Mouse (Mus musculus) gastrocnemius, adult 2 months (tissue): ENCODE results near the gene Cnn1. TPM values are rescaled to one million over a fixed set of nuclear protein-coding genes. Genes with fewer than 3 reads are reported as not detected.
A peak's percentile ranks its signal among the peaks of the same experiment; 100 is the strongest.

ENCODE experiments used
- DNase-seq: peaks from one replicate; pipeline ENCODE4 v3.0.0; 2022
- H3K27ac ChIP-seq: fragments of 200-600 bp; 2 replicates; pipeline ENCODE4 v1.8.1; 2022; ENCODE audit warnings: mild to moderate bottlenecking
- H3K4me3 ChIP-seq: fragments of 200-600 bp; 2 replicates; pipeline ENCODE4 v1.8.1; 2022; ENCODE audit warnings: mild to moderate bottlenecking, moderate library complexity
- CTCF ChIP-seq: fragments of 200-600 bp; IDR thresholded peaks from 2 replicates; pipeline ENCODE4 v1.8.1; 2022; ENCODE audit warnings: antibody characterized with exemption, mild to moderate bottlenecking, moderate library complexity
- intact Hi-C: fragments of 180-260 bp; cut with DNase I; formaldehyde crosslinking; loops from one replicate; pipeline ENCODE4 v1.15.1; 2025
- total RNA-seq, 2 experiments: library from RNA; stranded (reverse); gene quantifications; 2 replicates each; pipeline ENCODE4 v1.2.3; 2021

Gene Cnn1
- total RNA-seq, 2 experiments from 2014 or later, result 3.0 to 3.5 TPM

DNA sequence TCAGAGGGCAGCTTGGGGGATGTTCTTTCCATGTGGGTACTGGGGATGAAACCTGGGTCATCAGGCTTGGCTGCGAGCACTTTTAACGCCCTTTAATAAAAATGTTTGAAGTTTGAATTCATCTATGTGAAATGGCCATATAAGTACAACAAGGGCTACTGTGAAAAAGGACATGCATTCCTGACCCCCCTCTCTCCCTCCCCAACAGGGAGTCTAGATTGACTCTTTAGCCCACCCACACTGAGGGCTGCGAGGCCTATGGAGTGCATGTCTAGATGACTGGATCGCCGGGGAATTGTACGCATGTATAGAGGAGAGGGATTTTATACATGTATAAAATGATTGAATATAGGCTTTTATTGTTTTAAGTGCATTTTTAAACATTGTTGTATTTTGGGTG lies 13.0 kb upstream of the Cnn1 start:
- Histone ChIP-seq H3K4me3 (peak overlapping the region; percentile 96), H3K27ac (peak overlapping the region; percentile 92)
- no peak for TF ChIP-seq CTCF
- intact Hi-C loops, result no loop called here
- DNase-seq, result no peak

DNA sequence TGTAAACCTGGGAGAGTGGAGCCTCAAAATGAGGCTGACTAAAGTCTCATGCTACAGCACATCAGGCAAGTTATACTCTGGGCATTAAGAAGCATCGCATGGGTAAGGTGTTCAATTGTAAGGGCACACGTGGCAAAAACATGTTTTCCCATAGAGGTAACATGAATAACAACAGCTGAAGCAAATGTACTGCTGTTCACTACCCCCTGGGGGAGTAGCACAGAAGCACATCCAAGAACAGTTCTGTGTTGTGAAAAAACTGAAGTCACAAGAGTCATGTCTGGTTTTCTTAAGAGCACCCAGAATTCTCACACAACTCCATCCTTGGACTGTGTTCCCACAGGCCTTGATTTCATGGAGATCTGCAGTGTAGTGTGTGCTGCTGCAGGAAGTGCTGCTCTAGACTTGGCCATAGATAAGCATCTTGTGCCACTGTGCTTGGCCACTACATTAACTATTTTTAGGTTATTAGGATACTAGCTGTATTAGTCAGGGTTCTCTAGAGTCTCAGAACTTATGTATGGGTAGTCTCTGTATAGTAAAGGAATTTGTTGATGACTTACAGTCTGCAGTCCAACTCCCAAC lies 11.9 kb upstream of the Cnn1 start:
- Histone ChIP-seq H3K27ac (peak overlapping the region; percentile 5; the same call in 1 of the 2 replicates), H3K4me3 (no peak overlapping the region)
- intact Hi-C loops, result no loop called here
- TF ChIP-seq CTCF, result peak; percentile 7; the same call in 1 of the 2 replicates
- DNase-seq, result no peak

DNA sequence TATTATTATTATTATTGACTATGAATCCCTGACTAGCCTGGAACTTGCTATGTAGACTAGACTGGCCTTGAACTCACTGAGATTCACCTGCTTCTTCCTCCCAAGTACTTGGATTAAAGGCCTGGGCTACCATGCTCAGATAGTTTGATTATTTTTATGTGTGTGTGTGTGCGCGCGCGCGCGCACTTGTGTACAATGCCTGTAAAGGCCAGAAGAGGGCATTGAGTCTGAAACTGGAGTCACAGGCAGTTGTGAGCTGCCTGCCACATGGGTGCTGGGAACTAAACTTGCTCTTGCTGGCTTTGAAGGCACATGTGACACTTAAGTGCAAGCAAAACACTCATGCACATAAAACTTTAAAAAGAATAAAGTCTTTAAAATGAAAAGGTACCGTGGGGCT lies 9.7 kb upstream of the Cnn1 start:
- no peak overlapping the region for H3K4me3 ChIP-seq
- H3K27ac ChIP-seq, result no peak overlapping the region
- intact Hi-C loops, result no loop called here
- TF ChIP-seq CTCF, result no peak
- no peak for DNase-seq

DNA sequence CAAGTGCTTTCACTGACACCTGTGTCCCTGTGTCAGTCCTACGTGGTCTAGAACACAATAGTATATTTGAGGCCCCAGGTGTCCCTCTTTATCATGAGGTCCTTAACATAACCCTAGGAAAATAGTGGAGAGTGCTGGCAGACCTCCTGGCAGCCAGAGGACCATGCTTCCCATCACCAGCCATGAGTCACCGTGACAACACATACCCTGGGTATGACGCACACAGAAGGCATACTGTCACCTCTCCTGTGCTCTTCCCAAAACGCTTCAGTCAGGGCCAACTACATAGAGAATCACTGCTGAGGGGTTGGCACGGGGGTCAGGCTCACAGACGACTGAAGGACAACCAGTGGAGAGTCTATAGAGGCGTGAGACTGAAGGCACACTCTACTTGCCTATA lies 9.0 kb upstream of the Cnn1 start:
- H3K27ac ChIP-seq, result no peak overlapping the region
- TF ChIP-seq CTCF, result no peak
- intact Hi-C loops, result no loop called here

DNA sequence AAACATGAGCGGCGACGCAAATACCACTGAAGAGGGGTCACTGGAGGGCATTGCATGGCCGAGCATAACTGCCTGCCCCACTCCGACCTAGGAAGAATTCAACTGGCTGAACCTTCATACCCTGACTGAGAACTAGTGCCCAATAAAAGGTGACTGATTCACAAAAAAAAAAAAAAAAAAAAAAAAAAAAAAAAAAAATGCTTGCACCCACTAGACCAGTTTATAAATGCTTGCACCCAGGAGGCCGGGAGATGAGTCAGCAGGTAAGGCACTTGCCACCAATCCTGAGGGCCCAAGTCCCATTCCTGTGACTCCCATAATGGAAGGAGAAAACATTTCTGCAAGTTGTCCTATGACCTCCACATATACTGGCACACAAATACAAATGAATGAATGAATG lies 6.3 kb upstream of the Cnn1 start:
- no peak overlapping the region for H3K4me3 ChIP-seq
- TF ChIP-seq CTCF, result no peak
- intact Hi-C loops, result no loop called here
- H3K27ac ChIP-seq, result no peak overlapping the region
- DNase-seq, result no peak

More for the DNA sequence above, 9.0 kb upstream of the Cnn1 start:
- DNase-seq, result no peak
- no peak overlapping the region for H3K4me3 ChIP-seq

DNA sequence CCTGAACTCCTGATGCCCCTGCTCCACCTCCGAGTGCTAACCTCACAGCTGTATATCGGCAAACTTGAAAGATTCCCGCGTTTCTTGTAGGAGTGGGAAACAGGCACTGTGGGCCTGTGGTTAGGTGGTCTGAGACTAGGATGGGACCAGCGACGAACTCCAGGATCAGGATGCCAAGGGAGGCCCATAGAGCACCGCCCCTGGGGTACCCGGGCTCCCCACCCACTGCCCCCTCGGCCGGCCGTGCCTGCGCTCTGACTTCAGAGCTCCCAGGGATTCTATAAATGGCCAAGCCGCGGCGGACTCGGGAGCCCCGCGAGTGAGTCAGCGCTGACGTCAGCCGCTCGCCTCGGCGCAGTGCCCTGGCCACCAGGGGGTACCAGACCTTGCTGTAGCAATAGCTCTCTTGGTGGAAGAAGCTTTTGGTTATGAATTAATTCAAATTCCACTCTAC lies 3.1 kb upstream of the Cnn1 start:
- DNase-seq, result peak; percentile 91
- Histone ChIP-seq H3K4me3 (peak overlapping the region; percentile 71), H3K27ac (peak overlapping the region; percentile 72)
- peak; percentile 83 for TF ChIP-seq CTCF
- intact Hi-C loops, result no loop called here

DNA sequence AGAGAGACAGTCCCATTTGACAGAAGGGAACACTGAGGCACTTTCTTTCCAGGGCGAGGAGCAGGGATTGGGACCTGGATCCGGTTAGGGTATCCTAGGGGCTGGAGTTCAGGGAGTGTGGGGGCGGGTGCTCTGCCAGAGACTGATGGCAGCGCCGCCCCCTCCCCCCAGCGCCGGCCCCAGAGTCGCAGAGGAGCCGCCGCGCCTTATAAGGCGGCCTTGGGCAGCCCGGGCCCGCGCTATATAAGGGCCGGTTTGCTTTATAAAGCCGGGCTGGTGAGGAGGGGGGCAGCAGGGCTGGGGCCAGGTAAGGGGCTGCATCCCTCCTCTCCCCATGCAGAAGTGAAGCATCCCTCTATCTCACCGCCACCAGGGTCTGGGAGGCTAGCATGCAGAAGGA lies 906 bp downstream of the Cnn1 start:
- peak overlapping the region; percentile 34 for H3K4me3 ChIP-seq
- no peak for TF ChIP-seq CTCF
- no peak overlapping the region for H3K27ac ChIP-seq
- DNase-seq, result no peak
- intact Hi-C loops, result no loop called here

DNA sequence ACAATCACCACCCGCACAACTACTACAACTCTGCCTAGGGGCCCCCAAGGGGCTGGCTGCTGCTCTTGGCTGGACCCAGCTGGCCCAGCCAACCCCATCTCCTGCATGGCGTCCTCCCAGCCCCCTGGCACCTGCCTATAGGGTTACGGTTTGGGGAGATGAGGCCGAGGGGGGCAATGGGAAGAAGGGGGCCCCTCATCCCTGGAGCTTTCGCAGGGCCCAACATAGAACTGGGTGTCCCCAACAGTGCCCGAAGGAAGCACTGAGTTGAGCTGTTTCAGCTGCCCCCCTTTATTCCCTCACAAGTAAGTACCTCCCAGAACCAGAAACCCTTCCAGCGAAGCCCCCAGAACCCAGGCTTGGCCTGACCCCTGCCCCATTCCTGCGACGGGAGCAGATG lies 9.2 kb downstream of the Cnn1 start:
- H3K4me3 ChIP-seq, result no peak overlapping the region
- DNase-seq, result no peak
- intact Hi-C loops, result no loop called here
- TF ChIP-seq CTCF, result no peak
- H3K27ac ChIP-seq, result no peak overlapping the region

DNA sequence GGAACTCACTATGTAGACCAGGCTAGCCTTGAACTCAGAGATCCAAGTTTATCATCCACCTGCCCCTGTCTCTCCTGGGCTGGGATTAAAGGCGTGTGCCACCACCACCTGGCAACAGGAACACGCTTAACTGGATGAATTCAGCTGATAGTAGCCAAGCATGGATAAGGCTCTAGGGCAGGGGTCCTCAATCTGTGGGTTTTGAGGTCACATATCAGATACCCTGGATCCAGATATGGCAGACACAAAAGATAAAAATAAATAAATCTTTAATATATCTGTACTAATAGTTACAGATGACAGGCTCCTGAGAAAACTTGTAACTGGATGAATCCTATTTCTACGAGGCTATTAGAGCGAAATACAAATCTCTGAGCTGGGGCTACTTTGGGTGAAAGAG lies 16.6 kb downstream of the Cnn1 start:
- H3K4me3 ChIP-seq, result peak overlapping the region; percentile 85
- intact Hi-C loops, result loop anchor here (2.0 to 5.0 kb wide), 2 partner anchors 42 to 45 kb away; partner anchors contain the start of genes Gm49318, Pigyl and Zfp653
- no peak for DNase-seq

DNA sequence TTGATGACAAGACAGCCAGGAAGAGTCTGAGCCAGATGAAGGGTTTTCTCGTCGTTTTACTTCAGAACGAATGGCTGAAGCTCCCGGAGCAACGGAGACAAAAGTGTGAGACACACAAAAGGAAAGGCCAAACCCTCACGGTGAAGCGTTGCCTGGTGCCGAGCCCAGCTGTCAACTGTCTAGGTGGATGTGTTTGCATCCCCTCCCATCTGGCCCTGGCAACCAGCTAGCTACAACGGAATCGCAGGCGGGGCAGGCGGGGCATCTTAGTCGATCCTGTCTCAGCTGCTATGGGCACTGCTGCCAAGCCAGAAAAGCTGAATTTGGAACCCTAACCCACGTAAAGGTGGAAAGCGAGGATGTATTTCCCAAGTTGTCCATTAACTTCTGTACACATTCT lies 17.1 kb downstream of the Cnn1 start:
- TF ChIP-seq CTCF, result no peak
- Histone ChIP-seq H3K4me3 (peak overlapping the region; percentile 85), H3K27ac (peak overlapping the region; percentile 89; the same call in 1 of the 2 replicates)
- no peak for DNase-seq
- intact Hi-C loops, result loop anchor here (2.0 to 5.0 kb wide), 2 partner anchors 41 to 45 kb away; partner anchors contain the start of genes Gm49318, Pigyl and Zfp653

More for the DNA sequence above, 16.6 kb downstream of the Cnn1 start:
- no peak for TF ChIP-seq CTCF
- H3K27ac ChIP-seq, result no peak overlapping the region

DNA sequence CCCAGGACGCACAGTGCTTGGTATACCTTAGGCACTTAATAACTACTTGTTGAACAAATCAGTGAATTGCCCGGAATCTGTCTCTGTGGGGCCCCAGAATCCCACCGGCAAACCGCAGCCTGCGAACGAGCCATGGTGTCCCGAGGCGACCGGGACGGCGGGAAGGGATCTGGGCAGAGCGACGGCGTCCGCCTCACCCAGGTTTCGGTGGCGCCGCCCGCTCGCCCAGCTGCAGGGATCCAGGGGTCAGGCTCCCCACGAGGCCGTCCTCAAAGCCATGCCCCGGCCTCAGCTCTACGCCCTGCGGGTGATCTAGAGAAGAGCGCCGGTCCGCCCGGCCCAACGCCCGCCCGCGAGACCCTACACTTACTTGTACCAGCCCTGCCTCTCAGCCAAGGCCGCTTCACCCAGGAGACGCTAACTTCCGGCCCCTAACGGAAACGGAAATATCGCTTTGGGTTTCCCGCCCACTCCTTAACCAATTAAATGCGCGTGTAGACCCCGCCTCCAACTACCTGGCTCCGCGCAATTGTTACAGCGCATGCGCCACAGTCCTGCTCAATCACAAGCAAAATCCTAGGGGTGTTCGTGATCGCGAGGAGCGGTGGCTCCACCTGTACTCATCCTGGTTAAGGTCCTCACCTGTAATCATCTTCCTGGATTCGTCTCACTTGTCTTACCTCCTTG lies 17.9 kb downstream of the Cnn1 start, which contains the start of gene Elof1:
Gene Elof1, minus strand, starts transcription at position 433 of the 687 bp plus-strand sequence.
- Histone ChIP-seq H3K27ac (peak within 1 kb of the TSS; percentile 89), H3K4me3 (peak within 1 kb of the TSS; percentile 85)
- DNase-seq, result peak; percentile 94
- TF ChIP-seq CTCF, result no peak
- intact Hi-C loops, result loop anchor here (2.0 to 5.0 kb wide), 2 partner anchors 40 to 46 kb away; partner anchors contain the start of genes Gm49318, Pigyl and Zfp653

DNA sequence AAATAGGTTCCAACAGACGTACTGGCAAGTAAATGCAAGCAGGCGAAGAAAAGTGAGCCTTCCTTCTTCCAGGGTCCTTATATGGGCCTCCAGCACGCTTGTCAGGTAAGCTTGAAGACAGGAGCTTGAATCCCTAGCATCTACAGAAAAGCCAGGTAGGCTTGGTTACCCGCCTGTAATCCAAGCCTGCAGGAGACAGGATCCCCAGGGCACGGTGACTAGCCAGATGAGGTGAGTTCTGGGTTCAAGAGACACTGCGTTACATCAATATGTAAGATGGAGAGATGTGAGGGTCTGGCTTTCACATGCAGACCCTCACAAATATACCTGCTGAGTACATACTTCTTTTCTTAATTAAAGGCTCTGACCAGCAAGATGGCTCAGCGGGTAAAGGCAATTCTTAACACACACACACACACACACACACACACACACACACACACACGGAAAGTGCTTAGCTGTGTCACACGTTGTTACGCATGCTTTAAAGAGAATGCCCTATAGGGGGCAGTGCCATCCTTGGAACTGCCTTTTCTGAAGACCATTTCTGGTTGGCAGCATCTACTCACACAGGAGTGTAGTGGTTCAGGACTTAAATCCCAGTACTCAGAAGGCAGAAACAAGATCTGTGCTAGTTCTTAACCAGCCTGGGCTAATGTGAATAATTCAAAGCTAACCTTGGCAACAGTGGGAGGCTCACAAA lies 18.9 kb downstream of the Cnn1 start:
- Histone ChIP-seq H3K4me3 (peak overlapping the region; percentile 85), H3K27ac (peak overlapping the region; percentile 89; the same call in 1 of the 2 replicates)
- DNase-seq, result peak; percentile 41
- intact Hi-C loops, result loop anchor here (2.0 to 5.0 kb wide), 2 partner anchors 39 to 47 kb away; partner anchors contain the start of genes Gm49318, Pigyl and Zfp653
- TF ChIP-seq CTCF, result peak; percentile 43
